Mouse (Mus musculus) lung, postnatal 0 days (tissue): ENCODE measurements around the gene Klhdc7b. TPM values are rescaled to one million over a fixed set of nuclear protein-coding genes. Genes with fewer than 3 reads are reported as not detected.

Source experiments
- ATAC-seq: fragments of 200-750 bp; cut with Nextera tagmentation; 2 replicates; pipeline ENCODE4 v1.8.0; 2017; ENCODE audit warnings: moderate library complexity
- DNase-seq: peaks from one replicate; pipeline ENCODE4 v3.0.0-alpha.2; 2016; ENCODE audit warnings: low spot score
- H3K27ac ChIP-seq: fragments of 300-500 bp; sonication (generic); 2 replicates; pipeline ENCODE4 v1.5.1; 2014; ENCODE audit warnings: antibody characterized with exemption, mild to moderate bottlenecking, low read length, mixed read lengths
- H3K27me3 ChIP-seq: fragments of 300-500 bp; sonication (generic); replicated peaks from 2 replicates; pipeline ENCODE4 v1.6.1; 2014; ENCODE audit warnings: low read length, mixed read lengths; ENCODE audit not compliant: insufficient read depth
- H3K36me3 ChIP-seq: fragments of 300-500 bp; sonication (generic); 2 replicates; pipeline ENCODE4 v1.6.1; 2014; ENCODE audit warnings: low read length, mixed read lengths; ENCODE audit not compliant: insufficient read depth
- H3K4me1 ChIP-seq: fragments of 300-500 bp; sonication (generic); 2 replicates; pipeline ENCODE4 v1.6.1; 2014; ENCODE audit warnings: antibody characterized with exemption, low read depth, low read length, mixed read lengths; ENCODE audit not compliant: insufficient read depth
- H3K4me2 ChIP-seq: fragments of 300-500 bp; sonication (generic); replicated peaks from 2 replicates; pipeline ENCODE4 v1.6.1; 2014; ENCODE audit warnings: low read depth, mild to moderate bottlenecking, low read length, moderate library complexity, mixed read lengths
- H3K4me3 ChIP-seq: fragments of 300-500 bp; sonication (generic); 2 replicates; pipeline ENCODE4 v1.5.1; 2014; ENCODE audit warnings: low read depth, low read length
- H3K9ac ChIP-seq: fragments of 300-500 bp; sonication (generic); replicated peaks from 2 replicates; pipeline ENCODE4 v1.6.1; 2014; ENCODE audit warnings: low read depth, mild to moderate bottlenecking
- H3K9me3 ChIP-seq: fragments of 300-500 bp; sonication (generic); 2 replicates; pipeline ENCODE4 v1.6.1; 2016; ENCODE audit warnings: low read length, mixed read lengths
- CTCF ChIP-seq: IDR thresholded peaks from 2 replicates; pipeline ENCODE4 v1.5.1; 2016; ENCODE audit warnings: antibody characterized with exemption, mild to moderate bottlenecking
- EP300 ChIP-seq: IDR thresholded peaks from 2 replicates; pipeline ENCODE4 v1.6.1; 2016; ENCODE audit warnings: antibody characterized with exemption, mild to moderate bottlenecking, control low read depth
- WGBS: fragments of 180-500 bp; shearing (Covaris S2); extraction: QIAGEN DNeasy Blood & Tissue Kit; methylation state at CpG from one replicate; pipeline ENCODE4 v1.1.7; 2014; 5-methylcytosine and 5-hydroxymethylcytosine counted together
- polyA plus RNA-seq: library from polyadenylated mRNA; unstranded; fragments of >200 nt; fragmentation: Nextera tagmentation; extraction: Ambion mirVana; gene quantifications from 2 replicates; pipeline ENCODE4 v1.2.1, GENCODE M21; 2015

The Klhdc7b gene
- polyA plus RNA-seq, 1 experiment from 2014 or later: not detected

- Histone ChIP-seq H3K4me2 (no peak overlapping the region), H3K36me3 (no peaks in the 10 kb centered on the region), H3K27me3 (no peaks in the 10 kb centered on the region), H3K9me3 (no peaks in the 10 kb centered on the region), H3K4me1 (no peaks in the 10 kb centered on the region), H3K27ac (no peak overlapping the region), H3K4me3 (no peak overlapping the region), H3K9ac (no peak overlapping the region)
- DNase-seq (no peak), ATAC-seq (no peak)
- WGBS: 79% methylated on average over 4 of the region's 4 CpGs
- TF ChIP-seq CTCF (no peak), EP300 (no peak)
Measured at GRCm38 (mm10) chr15:89396883-89397282, 12.2 kb downstream of the Klhdc7b start.

- Histone ChIP-seq H3K27me3 (no peaks in the 10 kb centered on the region), H3K27ac (no peak overlapping the region), H3K4me3 (no peak overlapping the region), H3K4me2 (no peak overlapping the region), H3K9me3 (no peaks in the 10 kb centered on the region), H3K4me1 (no peaks in the 10 kb centered on the region), H3K9ac (no peak overlapping the region), H3K36me3 (no peaks in the 10 kb centered on the region)
- WGBS: 79% methylated on average over 2 of the region's 2 CpGs
- no peak for ATAC-seq
- no peak for DNase-seq
- TF ChIP-seq EP300: no peak
- no peak for TF ChIP-seq CTCF
Measured at GRCm38 (mm10) chr15:89398146-89398545, 13.4 kb downstream of the Klhdc7b start.

GRCm38 (mm10) chr15:89399716-89400115, 15.0 kb downstream of the Klhdc7b start:
- WGBS: 65% methylated on average over 1 of the region's 1 CpGs
- TF ChIP-seq EP300 (no peak), CTCF (no peak)

GRCm38 (mm10) chr15:89402471-89402870, 17.8 kb downstream of the Klhdc7b start:
- WGBS: 71% methylated on average over 1 of the region's 1 CpGs
- Histone ChIP-seq H3K27ac (no peak overlapping the region), H3K4me2 (no peak overlapping the region), H3K27me3 (no peaks in the 10 kb centered on the region), H3K36me3 (no peaks in the 10 kb centered on the region), H3K4me1 (no peaks in the 10 kb centered on the region), H3K4me3 (no peak overlapping the region), H3K9ac (no peak overlapping the region), H3K9me3 (no peaks in the 10 kb centered on the region)
- no peak for ATAC-seq
- DNase-seq: no peak
- no peak for TF ChIP-seq CTCF
- no peak for TF ChIP-seq EP300

More at GRCm38 (mm10) chr15:89399716-89400115, 15.0 kb downstream of the Klhdc7b start:
- Histone ChIP-seq H3K9me3 (no peaks in the 10 kb centered on the region), H3K9ac (no peak overlapping the region), H3K4me2 (no peak overlapping the region), H3K4me1 (no peaks in the 10 kb centered on the region), H3K36me3 (no peaks in the 10 kb centered on the region), H3K27ac (no peak overlapping the region), H3K27me3 (no peaks in the 10 kb centered on the region), H3K4me3 (no peak overlapping the region)
- no peak for ATAC-seq
- no peak for DNase-seq

- H3K27ac ChIP-seq: no peak overlapping the region
- 74% methylated on average over 10 of the region's 10 CpGs for WGBS
- H3K4me2 ChIP-seq: no peak overlapping the region
- H3K27me3 ChIP-seq: no peaks in the 10 kb centered on the region
- H3K4me3 ChIP-seq: no peak overlapping the region
- H3K36me3 ChIP-seq: no peaks in the 10 kb centered on the region
- H3K4me1 ChIP-seq: no peaks in the 10 kb centered on the region
- no peak for DNase-seq
- H3K9ac ChIP-seq: no peak overlapping the region
- no peaks in the 10 kb centered on the region for H3K9me3 ChIP-seq
- no peak for ATAC-seq
- TF ChIP-seq EP300 (no peak), CTCF (no peak)
Measured at GRCm38 (mm10) chr15:89404831-89405623, 20.3 kb downstream of the Klhdc7b start.

- H3K27ac ChIP-seq: no peak overlapping the region
- no peak overlapping the region for H3K9ac ChIP-seq
- DNase-seq (no peak), ATAC-seq (no peak)
- H3K4me3 ChIP-seq: no peak overlapping the region
- H3K4me1 ChIP-seq: no peaks in the 10 kb centered on the region
- TF ChIP-seq EP300 (no peak), CTCF (no peak)
- no peaks in the 10 kb centered on the region for H3K36me3 ChIP-seq
- H3K4me2 ChIP-seq: no peak overlapping the region
- no peaks in the 10 kb centered on the region for H3K9me3 ChIP-seq
- no peaks in the 10 kb centered on the region for H3K27me3 ChIP-seq
Measured at GRCm38 (mm10) chr15:89406691-89407090, 22.0 kb downstream of the Klhdc7b start.
